Mouse (Mus musculus) forebrain, embryonic 11.5 days (tissue): ENCODE measurements around the gene Myod1. TPM values are rescaled to one million over a fixed set of nuclear protein-coding genes. Genes with fewer than 3 reads are reported as not detected.

Experiments
- ATAC-seq: fragments of 200-750 bp; cut with Nextera tagmentation; replicated peaks from 2 replicates; pipeline ENCODE4 v1.8.0; 2017; ENCODE audit warnings: moderate TSS enrichment; ENCODE audit not compliant: low FRiP score
- DNase-seq: peaks from one replicate; pipeline ENCODE4 v3.0.0-alpha.2; 2017; ENCODE audit warnings: low spot score
- H3K27ac ChIP-seq: fragments of 300-500 bp; sonication (generic); 2 replicates; pipeline ENCODE4 v1.5.1; 2014; ENCODE audit warnings: low read depth, low read length
- H3K27me3 ChIP-seq: fragments of 300-500 bp; sonication (generic); 2 replicates; pipeline ENCODE4 v1.6.1; 2014; ENCODE audit warnings: mild to moderate bottlenecking, low read length, mixed read lengths; ENCODE audit not compliant: control insufficient read depth, insufficient read depth
- H3K36me3 ChIP-seq: fragments of 300-500 bp; sonication (generic); 2 replicates; pipeline ENCODE4 v1.6.1; 2014; ENCODE audit warnings: mild to moderate bottlenecking, low read length, moderate library complexity, mixed read lengths; ENCODE audit not compliant: control insufficient read depth, insufficient read depth
- H3K4me1 ChIP-seq: fragments of 300-500 bp; sonication (generic); replicated peaks from 2 replicates; pipeline ENCODE4 v1.6.1; 2014; ENCODE audit warnings: low read length, mixed read lengths; ENCODE audit not compliant: control insufficient read depth, insufficient read depth
- H3K4me2 ChIP-seq: fragments of 300-500 bp; sonication (generic); 2 replicates; pipeline ENCODE4 v1.6.1; 2014; ENCODE audit warnings: low read depth, mild to moderate bottlenecking, low read length, moderate library complexity, mixed read lengths; ENCODE audit not compliant: severe bottlenecking
- H3K4me3 ChIP-seq: fragments of 300-500 bp; sonication (generic); 2 replicates; pipeline ENCODE4 v1.5.1; 2014; ENCODE audit warnings: low read depth, low read length
- H3K9ac ChIP-seq: fragments of 300-500 bp; sonication (generic); 2 replicates; pipeline ENCODE4 v1.6.1; 2014; ENCODE audit warnings: low read length
- H3K9me3 ChIP-seq: fragments of 300-500 bp; sonication (generic); 2 replicates; pipeline ENCODE4 v1.6.1; 2016; ENCODE audit warnings: low read length, mixed read lengths; ENCODE audit not compliant: control insufficient read depth
- WGBS: fragments of 180-500 bp; shearing (Covaris S2); extraction: QIAGEN DNeasy Blood & Tissue Kit; methylation state at CpG from one replicate; pipeline ENCODE4 v1.1.7; 2014; 5-methylcytosine and 5-hydroxymethylcytosine counted together
- polyA plus RNA-seq: library from polyadenylated mRNA; unstranded; fragments of >200 nt; fragmentation: Nextera tagmentation; extraction: Ambion mirVana; gene quantifications from 2 replicates; pipeline ENCODE4 v1.2.1, GENCODE M21; 2014

Gene Myod1
- polyA plus RNA-seq: not detected in 2 replicates

DNA sequence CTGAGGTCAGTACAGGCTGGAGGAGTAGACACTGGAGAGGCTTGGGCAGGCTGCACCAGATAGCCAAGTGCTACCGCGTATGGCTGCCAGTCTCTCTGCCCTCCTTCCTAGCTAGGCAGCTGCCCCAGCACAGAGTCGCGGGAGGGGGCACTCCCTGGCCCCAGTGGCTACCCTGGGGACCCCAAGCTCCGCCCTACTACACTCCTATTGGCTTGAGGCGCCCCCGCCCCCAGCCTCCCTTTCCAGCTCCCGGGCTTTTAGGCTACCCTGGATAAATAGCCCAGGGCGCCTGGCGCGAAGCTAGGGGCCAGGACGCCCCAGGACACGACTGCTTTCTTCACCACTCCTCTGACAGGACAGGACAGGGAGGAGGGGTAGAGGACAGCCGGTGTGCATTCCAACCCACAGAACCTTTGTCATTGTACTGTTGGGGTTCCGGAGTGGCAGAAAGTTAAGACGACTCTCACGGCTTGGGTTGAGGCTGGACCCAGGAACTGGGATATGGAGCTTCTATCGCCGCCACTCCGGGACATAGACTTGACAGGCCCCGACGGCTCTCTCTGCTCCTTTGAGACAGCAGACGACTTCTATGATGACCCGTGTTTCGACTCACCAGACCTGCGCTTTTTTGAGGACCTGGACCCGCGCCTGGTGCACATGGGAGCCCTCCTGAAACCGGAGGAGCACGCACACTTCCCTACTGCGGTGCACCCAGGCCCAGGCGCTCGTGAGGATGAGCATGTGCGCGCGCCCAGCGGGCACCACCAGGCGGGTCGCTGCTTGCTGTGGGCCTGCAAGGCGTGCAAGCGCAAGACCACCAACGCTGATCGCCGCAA lies at the start of gene Myod1:
Gene Myod1 (plus strand): TSS at position 303 of the 836 bp plus-strand sequence.
- Histone ChIP-seq H3K4me2 (peak within 1 kb of the TSS; percentile 37), H3K9ac (no peak within 1 kb of the TSS), H3K27me3 (peaks cover 47% of the 10 kb centered on the region), H3K4me3 (peak within 1 kb of the TSS; percentile 17), H3K9me3 (no peaks in the 10 kb centered on the region), H3K4me1 (peaks cover 12% of the 10 kb centered on the region; the same call in 1 of the 2 replicates), H3K36me3 (no peaks in the 10 kb centered on the region), H3K27ac (no peak within 1 kb of the TSS)
- ATAC-seq (no peak), DNase-seq (no peak)
- WGBS: 3% methylated on average over 44 of the region's 44 CpGs

GRCm38 (mm10) chr7:46327896-46328295 lies 48.4 kb upstream of the Myod1 start:
- DNase-seq (no peak), ATAC-seq (no peak)
- Histone ChIP-seq H3K4me2 (no peak overlapping the region), H3K9me3 (no peaks in the 10 kb centered on the region), H3K36me3 (no peaks in the 10 kb centered on the region), H3K4me1 (no peaks in the 10 kb centered on the region), H3K9ac (no peak overlapping the region), H3K27me3 (no peaks in the 10 kb centered on the region), H3K27ac (no peak overlapping the region), H3K4me3 (no peak overlapping the region)
- 73% methylated on average over 4 of the region's 4 CpGs for WGBS

DNA sequence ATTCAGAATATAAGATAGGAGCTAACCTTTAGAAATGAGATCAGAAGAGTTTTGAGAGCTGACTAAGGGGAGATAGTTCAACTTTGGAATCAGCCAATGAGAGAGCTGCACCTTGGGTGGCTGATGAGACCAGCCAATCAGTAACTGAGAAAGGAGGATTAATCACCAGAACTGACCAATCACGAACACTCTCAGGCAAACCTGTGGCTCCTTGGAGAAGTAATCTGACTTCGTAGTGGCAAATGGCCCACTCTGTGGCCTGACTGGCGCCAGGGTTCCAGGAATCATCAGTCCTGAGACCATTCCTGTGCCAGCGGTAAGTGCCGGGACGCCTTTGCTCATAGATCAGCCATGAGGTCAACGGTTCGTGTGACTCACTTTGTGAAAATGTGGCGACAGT lies 38.9 kb upstream of the Myod1 start:
- WGBS: 92% methylated on average over 9 of the region's 9 CpGs
- H3K4me2 ChIP-seq: no peak overlapping the region
- H3K36me3 ChIP-seq: no peaks in the 10 kb centered on the region
- H3K4me1 ChIP-seq: no peaks in the 10 kb centered on the region
- H3K27ac ChIP-seq: no peak overlapping the region
- H3K9me3 ChIP-seq: no peaks in the 10 kb centered on the region
- H3K9ac ChIP-seq: no peak overlapping the region
- no peaks in the 10 kb centered on the region for H3K27me3 ChIP-seq
- no peak for ATAC-seq
- no peak for DNase-seq
- no peak overlapping the region for H3K4me3 ChIP-seq

- Histone ChIP-seq H3K4me1 (no peaks in the 10 kb centered on the region), H3K4me2 (no peak overlapping the region), H3K9ac (no peak overlapping the region), H3K36me3 (no peaks in the 10 kb centered on the region), H3K27me3 (no peaks in the 10 kb centered on the region), H3K4me3 (no peak overlapping the region), H3K27ac (no peak overlapping the region), H3K9me3 (no peaks in the 10 kb centered on the region)
- WGBS: 40% methylated on average over 3 of the region's 3 CpGs
- DNase-seq (no peak), ATAC-seq (no peak)
These were observed 36.5 kb upstream of the Myod1 start for GRCm38 (mm10) chr7:46339818-46340217.

GRCm38 (mm10) chr7:46340295-46340694 lies 36.0 kb upstream of the Myod1 start:
- no peak overlapping the region for H3K27ac ChIP-seq
- no peaks in the 10 kb centered on the region for H3K4me1 ChIP-seq
- no peaks in the 10 kb centered on the region for H3K27me3 ChIP-seq
- no peak for ATAC-seq
- no peak overlapping the region for H3K9ac ChIP-seq
- H3K9me3 ChIP-seq: no peaks in the 10 kb centered on the region
- DNase-seq: no peak
- no peaks in the 10 kb centered on the region for H3K36me3 ChIP-seq
- no peak overlapping the region for H3K4me3 ChIP-seq
- WGBS: 79% methylated on average over 5 of the region's 5 CpGs
- no peak overlapping the region for H3K4me2 ChIP-seq

DNA sequence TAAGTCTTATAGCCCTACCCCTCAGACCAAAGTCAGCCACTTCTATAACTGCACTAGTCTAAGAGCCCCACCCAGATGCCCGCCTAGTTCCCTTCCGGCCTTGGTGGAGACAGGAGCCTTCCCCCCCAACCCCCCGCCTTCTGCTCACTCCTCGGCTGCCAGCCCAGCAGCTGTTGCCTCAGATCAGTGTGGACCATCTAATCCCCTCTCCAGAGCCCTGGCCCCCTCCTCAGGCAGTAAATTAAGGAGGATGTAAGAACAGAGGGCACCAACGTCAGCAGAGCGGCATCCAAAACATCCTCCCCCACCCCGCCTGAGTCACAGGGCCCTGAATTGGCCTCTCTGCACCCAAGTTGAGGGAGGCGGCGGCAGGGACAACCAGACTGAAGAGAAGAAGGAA lies 34.8 kb upstream of the Myod1 start:
- Histone ChIP-seq H3K9ac (no peak overlapping the region), H3K4me1 (no peaks in the 10 kb centered on the region), H3K27me3 (no peaks in the 10 kb centered on the region), H3K9me3 (no peaks in the 10 kb centered on the region), H3K36me3 (no peaks in the 10 kb centered on the region), H3K27ac (no peak overlapping the region), H3K4me3 (no peak overlapping the region), H3K4me2 (no peak overlapping the region)
- no peak for DNase-seq
- no peak for ATAC-seq
- WGBS: 85% methylated on average over 9 of the region's 9 CpGs

- no peaks in the 10 kb centered on the region for H3K36me3 ChIP-seq
- WGBS: 61% methylated on average over 4 of the region's 4 CpGs
- no peak overlapping the region for H3K9ac ChIP-seq
- no peak overlapping the region for H3K27ac ChIP-seq
- no peaks in the 10 kb centered on the region for H3K9me3 ChIP-seq
- DNase-seq: no peak
- no peak for ATAC-seq
- no peak overlapping the region for H3K4me3 ChIP-seq
- H3K4me2 ChIP-seq: no peak overlapping the region
- H3K27me3 ChIP-seq: peaks cover 22% of the 10 kb centered on the region
- H3K4me1 ChIP-seq: 0 out of 2 replicates have a peak, but pooled peaks cover 4% of the 10 kb centered on the region
These were observed 28.6 kb upstream of the Myod1 start for GRCm38 (mm10) chr7:46347692-46348091.

- no peak for ATAC-seq
- H3K27me3 ChIP-seq: peaks cover 22% of the 10 kb centered on the region
- H3K4me3 ChIP-seq: peak overlapping the region; percentile 3; the same call in 1 of the 2 replicates
- no peak overlapping the region for H3K27ac ChIP-seq
- 0 out of 2 replicates have a peak, but pooled peaks cover 4% of the 10 kb centered on the region for H3K4me1 ChIP-seq
- no peaks in the 10 kb centered on the region for H3K9me3 ChIP-seq
- no peak overlapping the region for H3K9ac ChIP-seq
- no peak for DNase-seq
- WGBS: under 1% methylated on average over 36 of the region's 36 CpGs
- no peaks in the 10 kb centered on the region for H3K36me3 ChIP-seq
- peak overlapping the region; percentile 27 for H3K4me2 ChIP-seq
These were observed 27.5 kb upstream of the Myod1 start for GRCm38 (mm10) chr7:46348813-46349212.
